Mouse (Mus musculus) testis, adult 2 months (tissue): ENCODE measurements at regions not wholly inside any gene's neighbourhood (a gene's known extent, or its start where the extent isn't known, plus 50 kb on each side); places are given as distances from the start of the nearest gene placed in this dataset.

Source experiments
- CTCF ChIP-seq: fragments of 200-500 bp; IDR thresholded peaks from 2 replicates; pipeline ENCODE4 v1.5.1; 2012; ENCODE audit warnings: low read depth, mild to moderate bottlenecking, inconsistent platforms, low read length, moderate library complexity; ENCODE audit not compliant: control insufficient read depth, insufficient read depth, insufficient replicate concordance
- POLR2A ChIP-seq: fragments of 200-500 bp; IDR thresholded peaks from 2 replicates; pipeline ENCODE4 v1.6.1; 2012; ENCODE audit warnings: low read depth, mild to moderate bottlenecking, inconsistent platforms, low read length, moderate library complexity; ENCODE audit not compliant: control insufficient read depth

DNA sequence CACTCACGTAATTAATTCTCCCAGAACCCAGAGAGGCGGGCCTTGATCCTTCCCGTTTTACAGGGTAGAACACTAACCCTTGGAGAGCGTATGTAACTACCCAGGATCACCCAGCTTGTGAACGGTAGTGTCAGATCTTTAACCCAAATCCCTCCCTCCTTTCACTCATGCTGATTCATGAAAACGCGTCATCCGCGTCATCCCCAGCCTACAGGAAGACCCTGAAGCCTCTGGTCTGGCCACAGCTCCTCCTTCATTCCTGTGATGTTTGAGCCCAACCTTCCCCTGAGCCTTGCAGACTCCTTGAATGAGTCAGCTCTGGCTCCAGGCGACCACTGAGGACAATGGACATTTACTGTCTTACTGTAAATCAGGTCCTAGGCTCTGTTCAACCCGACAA, 49.8 kb upstream of the Tle3 start:
- TF ChIP-seq CTCF, result no peak
- no peak for TF ChIP-seq POLR2A
